Mouse (Mus musculus) myocyte (in vitro differentiated cells): ENCODE measurements around the gene Siglec1.

ENCODE experiments used
- E2F4 ChIP-seq: IDR thresholded peaks from one replicate; pipeline ENCODE4 v1.6.1; 2011; ENCODE audit warnings: mild to moderate bottlenecking, control low read depth, moderate library complexity; ENCODE audit not compliant: insufficient read depth
- MAX ChIP-seq: IDR thresholded peaks from one replicate; pipeline ENCODE4 v1.6.1; 2011; ENCODE audit warnings: low read depth, mild to moderate bottlenecking, control low read depth
- MYOD1 ChIP-seq, 3 experiments: IDR thresholded peaks; one replicate each; pipeline ENCODE4 v1.6.1; 2011; ENCODE audit warnings: control low read depth in 2 of 3, low read depth in 2 of 3, mild to moderate bottlenecking in 2 of 3, moderate library complexity in 1 of 3; ENCODE audit not compliant: insufficient read length in 2 of 3, control insufficient read depth in 1 of 3
- MYOG ChIP-seq, 3 experiments: IDR thresholded peaks; one replicate each; pipeline ENCODE4 v1.6.1; 2011; ENCODE audit warnings: control low read depth in 2 of 3, low read depth in 2 of 3, mild to moderate bottlenecking in 2 of 3; ENCODE audit not compliant: insufficient read length in 2 of 3, control insufficient read depth in 1 of 3, insufficient read depth in 1 of 3
- POLR2A ChIP-seq: IDR thresholded peaks from one replicate; pipeline ENCODE4 v1.6.1; 2011; ENCODE audit warnings: low read depth, mild to moderate bottlenecking, control low read depth, moderate library complexity; ENCODE audit not compliant: insufficient read length
- SRF ChIP-seq: IDR thresholded peaks from one replicate; pipeline ENCODE4 v1.6.1; 2011; ENCODE audit warnings: low read depth; ENCODE audit not compliant: control insufficient read depth, insufficient read length
- TCF12 ChIP-seq: IDR thresholded peaks from one replicate; pipeline ENCODE4 v1.6.1; 2011; ENCODE audit warnings: mild to moderate bottlenecking, control low read depth; ENCODE audit not compliant: poor library complexity, insufficient read depth, severe bottlenecking
- USF1 ChIP-seq: IDR thresholded peaks from one replicate; pipeline ENCODE4 v1.6.1; 2011; ENCODE audit warnings: low read depth, mild to moderate bottlenecking, control low read depth, moderate library complexity

DNA sequence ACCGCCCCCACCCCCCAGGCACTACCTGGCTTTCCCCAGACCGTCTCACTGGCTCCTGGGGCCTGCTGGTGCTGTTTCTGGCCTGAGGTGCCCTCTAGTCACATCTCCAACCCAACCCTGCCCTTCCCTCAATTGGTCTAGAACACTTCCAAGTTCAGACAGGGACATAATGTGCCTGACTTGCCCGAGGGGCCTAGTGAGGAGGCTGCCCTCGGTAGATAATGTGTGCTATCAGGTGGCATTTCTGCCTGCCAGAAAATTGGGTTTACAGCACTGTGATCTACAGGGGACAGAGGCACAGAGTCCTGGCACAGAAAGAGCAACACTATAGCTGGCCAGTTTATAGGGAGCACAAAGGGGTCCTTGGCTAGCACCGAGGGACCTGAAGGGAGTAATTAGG, 34.5 kb downstream of the Siglec1 start:
- TF ChIP-seq E2F4: no peak
- no peak for TF ChIP-seq SRF
- no peak for TF ChIP-seq TCF12
- no peak for TF ChIP-seq USF1
- no peak for TF ChIP-seq POLR2A
- TF ChIP-seq MYOD1 (IDR thresholded peaks at IDR 0.05; ENCODE audit: control insufficient read depth in 1 of 3, insufficient read length in 2 of 3, low read depth in 2 of 3): no peak
- TF ChIP-seq MAX: no peak
- TF ChIP-seq MYOG (IDR thresholded peaks at IDR 0.05; ENCODE audit: control insufficient read depth in 1 of 3, insufficient read depth in 1 of 3, insufficient read length in 2 of 3, low read depth in 2 of 3): no peak
